Mouse (Mus musculus): ENCODE measurements around the gene Bmpr1b. TPM values are rescaled to one million over a fixed set of nuclear protein-coding genes. Genes with fewer than 3 reads are reported as not detected.

The Bmpr1b gene
- polyA plus RNA-seq, 1 experiment from 2014 or later = 2.7 TPM

- no peak for ATAC-seq (ENCODE audit: low FRiP score, low TSS enrichment)
- H3K36me3 ChIP-seq (ENCODE audit: control insufficient read depth, insufficient read depth, low read length) = no peaks in the 10 kb centered on the region
- H3K4me2 ChIP-seq (replicated peaks; ENCODE audit: low read depth) = no peak overlapping the region
- no peak overlapping the region for H3K27ac ChIP-seq (replicated peaks)
- TF ChIP-seq EP300 (optimal IDR thresholded peaks at IDR 0.05) (no peak), CTCF (IDR thresholded peaks at IDR 0.05; ENCODE audit: low read depth) (no peak)
- H3K27me3 ChIP-seq (ENCODE audit: control insufficient read depth, insufficient read depth, low read length) = no peaks in the 10 kb centered on the region
- no peaks in the 10 kb centered on the region for H3K4me1 ChIP-seq (replicated peaks; ENCODE audit: control insufficient read depth, insufficient read depth)
- H3K4me3 ChIP-seq (ENCODE audit: low read depth, low read length) = no peak overlapping the region
- no peak for DNase-seq (ENCODE audit: low spot score)
- H3K9ac ChIP-seq (ENCODE audit: low read length) = no peak overlapping the region
- 54% methylated on average over 5 of the region's 5 CpGs for WGBS
- H3K9me3 ChIP-seq (ENCODE audit: control insufficient read depth, low read length) = no peaks in the 10 kb centered on the region
Measured at GRCm38 (mm10) chr3:142049093-142049492, 120.1 kb downstream of the Bmpr1b start.

GRCm38 (mm10) chr3:142048493-142048892 is 120.7 kb downstream of the Bmpr1b start:
- no peak overlapping the region for H3K27ac ChIP-seq (replicated peaks)
- H3K4me3 ChIP-seq (ENCODE audit: low read depth, low read length) = no peak overlapping the region
- ATAC-seq (ENCODE audit: low FRiP score, low TSS enrichment) (no peak), DNase-seq (ENCODE audit: low spot score) (no peak)
- no peaks in the 10 kb centered on the region for H3K36me3 ChIP-seq (ENCODE audit: control insufficient read depth, insufficient read depth, low read length)
- TF ChIP-seq EP300 (optimal IDR thresholded peaks at IDR 0.05) (no peak), CTCF (IDR thresholded peaks at IDR 0.05; ENCODE audit: low read depth) (no peak)
- no peaks in the 10 kb centered on the region for H3K27me3 ChIP-seq (ENCODE audit: control insufficient read depth, insufficient read depth, low read length)
- no peak overlapping the region for H3K9ac ChIP-seq (ENCODE audit: low read length)
- 62% methylated on average over 6 of the region's 6 CpGs for WGBS
- no peaks in the 10 kb centered on the region for H3K4me1 ChIP-seq (replicated peaks; ENCODE audit: control insufficient read depth, insufficient read depth)
- H3K4me2 ChIP-seq (replicated peaks; ENCODE audit: low read depth) = no peak overlapping the region
- no peaks in the 10 kb centered on the region for H3K9me3 ChIP-seq (ENCODE audit: control insufficient read depth, low read length)

GRCm38 (mm10) chr3:142043463-142043862 is 125.8 kb downstream of the Bmpr1b start:
- Histone ChIP-seq H3K9me3 (ENCODE audit: control insufficient read depth, low read length) (no peaks in the 10 kb centered on the region), H3K4me1 (replicated peaks; ENCODE audit: control insufficient read depth, insufficient read depth) (no peaks in the 10 kb centered on the region), H3K36me3 (ENCODE audit: control insufficient read depth, insufficient read depth, low read length) (no peaks in the 10 kb centered on the region), H3K27ac (replicated peaks) (no peak overlapping the region), H3K9ac (ENCODE audit: low read length) (no peak overlapping the region), H3K4me3 (ENCODE audit: low read depth, low read length) (no peak overlapping the region), H3K27me3 (ENCODE audit: control insufficient read depth, insufficient read depth, low read length) (no peaks in the 10 kb centered on the region), H3K4me2 (replicated peaks; ENCODE audit: low read depth) (no peak overlapping the region)
- 25% methylated on average over 2 of the region's 2 CpGs for WGBS
- TF ChIP-seq CTCF (IDR thresholded peaks at IDR 0.05; ENCODE audit: low read depth) (peak; percentile 80), EP300 (optimal IDR thresholded peaks at IDR 0.05) (no peak)
- DNase-seq (ENCODE audit: low spot score) (no peak), ATAC-seq (ENCODE audit: low FRiP score, low TSS enrichment) (no peak)

- 80% methylated on average over 5 of the region's 5 CpGs for WGBS
- Histone ChIP-seq H3K4me2 (replicated peaks; ENCODE audit: low read depth) (no peak overlapping the region), H3K27ac (replicated peaks) (no peak overlapping the region), H3K36me3 (ENCODE audit: control insufficient read depth, insufficient read depth, low read length) (no peaks in the 10 kb centered on the region), H3K4me3 (ENCODE audit: low read depth, low read length) (no peak overlapping the region), H3K4me1 (replicated peaks; ENCODE audit: control insufficient read depth, insufficient read depth) (no peaks in the 10 kb centered on the region), H3K9me3 (ENCODE audit: control insufficient read depth, low read length) (no peaks in the 10 kb centered on the region), H3K9ac (ENCODE audit: low read length) (no peak overlapping the region), H3K27me3 (ENCODE audit: control insufficient read depth, insufficient read depth, low read length) (no peaks in the 10 kb centered on the region)
- DNase-seq (ENCODE audit: low spot score) (no peak), ATAC-seq (ENCODE audit: low FRiP score, low TSS enrichment) (no peak)
- TF ChIP-seq CTCF (IDR thresholded peaks at IDR 0.05; ENCODE audit: low read depth) (no peak), EP300 (optimal IDR thresholded peaks at IDR 0.05) (no peak)
Measured at GRCm38 (mm10) chr3:142043006-142043405, 126.2 kb downstream of the Bmpr1b start.

GRCm38 (mm10) chr3:142040345-142040744 is 128.9 kb downstream of the Bmpr1b start:
- TF ChIP-seq EP300 (optimal IDR thresholded peaks at IDR 0.05) (no peak), CTCF (IDR thresholded peaks at IDR 0.05; ENCODE audit: low read depth) (no peak)
- ATAC-seq (ENCODE audit: low FRiP score, low TSS enrichment) = no peak
- no peak overlapping the region for H3K9ac ChIP-seq (ENCODE audit: low read length)
- no peaks in the 10 kb centered on the region for H3K9me3 ChIP-seq (ENCODE audit: control insufficient read depth, low read length)
- no peaks in the 10 kb centered on the region for H3K4me1 ChIP-seq (replicated peaks; ENCODE audit: control insufficient read depth, insufficient read depth)
- no peak overlapping the region for H3K4me2 ChIP-seq (replicated peaks; ENCODE audit: low read depth)
- H3K36me3 ChIP-seq (ENCODE audit: control insufficient read depth, insufficient read depth, low read length) = no peaks in the 10 kb centered on the region
- DNase-seq (ENCODE audit: low spot score) = no peak
- no peak overlapping the region for H3K4me3 ChIP-seq (ENCODE audit: low read depth, low read length)
- WGBS = 77% methylated on average over 5 of the region's 5 CpGs
- H3K27ac ChIP-seq (replicated peaks) = no peak overlapping the region
- no peaks in the 10 kb centered on the region for H3K27me3 ChIP-seq (ENCODE audit: control insufficient read depth, insufficient read depth, low read length)

- no peaks in the 10 kb centered on the region for H3K36me3 ChIP-seq (ENCODE audit: control insufficient read depth, insufficient read depth, low read length)
- no peaks in the 10 kb centered on the region for H3K9me3 ChIP-seq (ENCODE audit: control insufficient read depth, low read length)
- H3K4me3 ChIP-seq (ENCODE audit: low read depth, low read length) = no peak overlapping the region
- no peak overlapping the region for H3K4me2 ChIP-seq (replicated peaks; ENCODE audit: low read depth)
- no peak overlapping the region for H3K9ac ChIP-seq (ENCODE audit: low read length)
- ATAC-seq (ENCODE audit: low FRiP score, low TSS enrichment) = no peak
- H3K4me1 ChIP-seq (replicated peaks; ENCODE audit: control insufficient read depth, insufficient read depth) = 0 out of 2 replicates have a peak, but pooled peaks cover 2% of the 10 kb centered on the region
- no peak for TF ChIP-seq CTCF (IDR thresholded peaks at IDR 0.05; ENCODE audit: low read depth)
- TF ChIP-seq EP300 (optimal IDR thresholded peaks at IDR 0.05) = no peak
- H3K27ac ChIP-seq (replicated peaks) = no peak overlapping the region
- no peaks in the 10 kb centered on the region for H3K27me3 ChIP-seq (ENCODE audit: control insufficient read depth, insufficient read depth, low read length)
- DNase-seq (ENCODE audit: low spot score) = peak; percentile 16
- WGBS = 62% methylated on average over 4 of the region's 4 CpGs
Measured at GRCm38 (mm10) chr3:142034160-142034559, 135.1 kb downstream of the Bmpr1b start.

Measured in stomach, postnatal 0 days (tissue).